Mouse (Mus musculus): Measurements from ENCODE around the gene Pex16.

DNA sequence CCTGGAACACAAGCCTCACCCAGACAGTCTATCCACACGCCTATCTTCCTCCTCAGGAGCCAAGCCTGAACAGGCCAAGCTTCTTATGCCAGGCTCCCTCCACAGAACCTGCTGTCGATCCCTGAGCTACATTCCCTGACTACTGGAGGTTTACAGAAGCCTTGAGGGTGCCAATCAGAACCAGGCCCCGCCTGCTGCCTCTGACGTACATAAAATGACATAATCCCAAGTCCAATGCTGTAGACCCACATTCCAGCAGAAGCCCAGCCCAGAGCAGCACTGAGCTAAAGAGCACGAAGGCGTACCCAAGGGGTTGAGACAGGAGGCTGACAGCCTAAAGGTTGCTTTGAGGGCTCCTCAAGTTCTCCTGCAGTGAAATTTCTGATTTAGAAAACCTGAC is 53.4 kb downstream of the Pex16 start:
- TF ChIP-seq POLR2A (IDR thresholded peaks at IDR 0.05; ENCODE audit: low read depth, low read length) (peak; percentile 6), CTCF (conservative IDR thresholded peaks at IDR 0.05; ENCODE audit: insufficient read depth, insufficient read length, low read depth, low read length) (no peak)

Data from kidney, adult 2 months (tissue).